Mouse (Mus musculus) liver, postnatal 0 days (tissue): ENCODE measurements around the gene Pck2. TPM values are rescaled to one million over a fixed set of nuclear protein-coding genes. Genes with fewer than 3 reads are reported as not detected.

Experiments
- ATAC-seq: fragments of 200-750 bp; cut with Nextera tagmentation; 2 replicates; pipeline ENCODE4 v1.8.0; 2017; ENCODE audit warnings: mild to moderate bottlenecking, moderate library complexity
- DNase-seq: peaks from one replicate; pipeline ENCODE4 v3.0.0-alpha.2; 2016
- H3K27ac ChIP-seq: fragments of 300-500 bp; sonication (generic); 2 replicates; pipeline ENCODE4 v1.5.1; 2014; ENCODE audit warnings: antibody characterized with exemption, moderate library complexity, mild to moderate bottlenecking, low read depth
- H3K27me3 ChIP-seq: fragments of 300-500 bp; sonication (generic); 2 replicates; pipeline ENCODE4 v1.6.1; 2014; ENCODE audit warnings: low read length, control low read depth, mixed read lengths; ENCODE audit not compliant: insufficient read depth
- H3K36me3 ChIP-seq: fragments of 300-500 bp; sonication (generic); replicated peaks from 2 replicates; pipeline ENCODE4 v1.6.1; 2014; ENCODE audit warnings: mild to moderate bottlenecking, control low read depth, low read length, moderate library complexity, mixed read lengths; ENCODE audit not compliant: insufficient read depth
- H3K4me1 ChIP-seq: fragments of 300-500 bp; sonication (generic); 2 replicates; pipeline ENCODE4 v1.6.1; 2014; ENCODE audit warnings: antibody characterized with exemption, mild to moderate bottlenecking, control low read depth; ENCODE audit not compliant: insufficient read depth
- H3K4me2 ChIP-seq: fragments of 300-500 bp; sonication (generic); 2 replicates; pipeline ENCODE4 v1.6.1; 2014; ENCODE audit warnings: low read depth, mild to moderate bottlenecking, low read length, moderate library complexity, mixed read lengths
- H3K4me3 ChIP-seq: fragments of 300-500 bp; sonication (generic); 2 replicates; pipeline ENCODE4 v1.5.1; 2014; ENCODE audit warnings: low read depth, low read length
- H3K9ac ChIP-seq: fragments of 300-500 bp; sonication (generic); replicated peaks from 2 replicates; pipeline ENCODE4 v1.6.1; 2014; ENCODE audit warnings: mild to moderate bottlenecking, moderate library complexity
- H3K9me3 ChIP-seq: fragments of 300-500 bp; sonication (generic); 2 replicates; pipeline ENCODE4 v1.6.1; 2016; ENCODE audit warnings: mild to moderate bottlenecking, control low read depth, low read length, mixed read lengths
- CTCF ChIP-seq: sonication (generic); IDR thresholded peaks from 2 replicates; pipeline ENCODE4 v1.5.1; 2016; ENCODE audit warnings: antibody characterized with exemption, low read depth
- EP300 ChIP-seq: IDR thresholded peaks from 2 replicates; pipeline ENCODE4 v1.6.1; 2016; ENCODE audit warnings: antibody characterized with exemption, low read depth, mild to moderate bottlenecking
- WGBS: fragments of 180-500 bp; shearing (Covaris S2); extraction: QIAGEN DNeasy Blood & Tissue Kit; methylation state at CpG from one replicate; pipeline ENCODE4 v1.1.7; 2014; ENCODE audit not compliant: insufficient replicate concordance; 5-methylcytosine and 5-hydroxymethylcytosine counted together
- polyA plus RNA-seq: library from polyadenylated mRNA; unstranded; fragments of >200 nt; fragmentation: Nextera tagmentation; extraction: Ambion mirVana; gene quantifications from 2 replicates; pipeline ENCODE4 v1.2.1, GENCODE M21; 2015

The Pck2 gene
- polyA plus RNA-seq = 19.9 and 20.7 TPM in 2 replicates

DNA sequence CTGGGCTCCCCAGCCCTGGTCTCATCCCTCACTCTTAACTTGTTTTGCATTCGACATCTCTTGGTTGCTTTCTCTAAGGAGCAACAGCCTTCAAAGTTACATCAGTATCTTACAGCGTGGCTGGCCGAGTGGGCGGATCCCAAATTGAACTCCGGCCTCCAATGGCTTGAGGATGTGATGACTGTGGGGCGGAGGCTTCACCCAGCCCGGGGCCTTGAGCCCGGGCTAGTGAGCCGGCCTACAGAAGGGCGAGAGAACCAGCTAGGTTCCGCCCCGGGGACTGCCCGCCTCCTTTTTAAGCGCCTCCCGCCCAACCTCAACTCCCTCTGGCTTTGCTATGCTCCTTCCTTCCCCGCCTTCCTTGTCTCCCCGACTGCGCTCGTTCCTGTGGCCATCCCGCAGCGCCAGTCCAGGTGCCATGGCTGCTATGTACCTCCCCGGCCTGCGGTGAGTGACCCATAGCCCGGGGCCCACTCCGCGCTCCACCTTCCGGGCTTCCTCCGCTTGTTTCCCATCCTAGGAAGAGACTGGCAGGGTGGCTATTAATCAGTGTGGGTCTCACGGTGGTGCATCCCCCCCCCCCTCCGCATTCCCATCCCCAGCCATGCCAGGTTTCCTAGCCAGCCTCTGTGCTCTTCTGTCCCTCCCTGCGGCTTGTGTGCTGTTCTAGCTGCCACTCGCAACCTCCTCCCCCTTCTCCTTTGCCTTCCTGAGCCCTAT is at the start of gene Pck2:
TSS of gene Pck2 (plus strand) at position 200 of the 720 bp plus-strand sequence.
- Histone ChIP-seq H3K4me3 (peak within 1 kb of the TSS; percentile 78), H3K4me2 (peak within 1 kb of the TSS; percentile 87), H3K4me1 (peaks cover 21% of the 10 kb centered on the region), H3K36me3 (peaks cover 26% of the 10 kb centered on the region), H3K27ac (peak within 1 kb of the TSS; percentile 89), H3K27me3 (no peaks in the 10 kb centered on the region), H3K9me3 (no peaks in the 10 kb centered on the region), H3K9ac (peak within 1 kb of the TSS; percentile 83)
- DNase-seq (peak; percentile 92), ATAC-seq (peak; percentile 91)
- WGBS = under 1% methylated on average over 32 of the region's 32 CpGs
- TF ChIP-seq EP300 (peak; percentile 60; the same call in 1 of the 2 replicates), CTCF (no peak)

DNA sequence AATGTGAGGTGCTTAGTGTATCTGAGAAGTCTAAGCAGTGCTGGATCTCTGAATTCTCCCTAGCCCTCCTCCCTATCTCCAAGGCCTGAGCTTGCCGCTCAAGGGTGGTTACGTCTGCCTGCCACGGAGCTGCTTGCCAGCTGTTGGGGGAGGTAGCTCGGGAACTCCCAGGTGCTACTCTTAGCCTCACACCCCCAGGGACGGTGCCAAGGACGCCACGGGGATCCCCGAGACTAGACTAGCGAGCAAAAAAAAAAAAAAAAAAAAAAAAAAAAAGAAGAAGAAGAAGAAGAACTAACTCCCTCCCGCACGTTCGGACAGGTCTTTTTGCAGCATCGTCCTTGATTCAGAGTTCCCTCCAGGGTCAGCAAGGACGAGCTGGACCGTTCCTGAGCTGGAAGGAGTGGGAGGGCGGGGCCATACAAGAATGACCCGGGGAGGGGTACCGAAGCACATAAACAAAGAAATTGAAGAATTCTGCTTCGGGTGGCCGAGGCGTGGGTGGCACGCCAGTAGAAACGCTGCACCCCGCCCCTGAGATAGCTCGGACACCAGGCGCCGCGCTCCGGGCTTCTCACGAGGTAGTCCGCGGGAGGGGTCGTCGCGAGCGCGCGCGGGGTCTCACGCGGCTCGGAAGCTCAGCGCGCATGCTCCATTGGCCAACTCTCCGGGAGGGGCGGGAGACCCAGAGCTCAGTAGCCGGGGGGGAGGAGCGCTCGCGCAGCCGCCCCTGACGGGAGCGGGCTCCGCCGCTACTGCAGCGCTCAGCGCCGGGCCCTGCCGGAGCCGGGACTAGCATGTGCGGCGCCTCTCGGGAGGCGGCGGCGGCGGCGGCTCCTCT is 49.5 kb upstream of the Pck2 start, which contains the start of gene Carmil3:
TSS of gene Carmil3 (plus strand) at position 291 of the 841 bp plus-strand sequence.
- Histone ChIP-seq H3K4me2 (peak within 1 kb of the TSS; percentile 96), H3K9ac (peak within 1 kb of the TSS; percentile 40; the same call in 1 of the 2 replicates), H3K36me3 (peaks cover 13% of the 10 kb centered on the region), H3K9me3 (no peaks in the 10 kb centered on the region), H3K4me3 (peak within 1 kb of the TSS; percentile 65), H3K27ac (no peak within 1 kb of the TSS), H3K4me1 (peaks cover 17% of the 10 kb centered on the region), H3K27me3 (peaks cover 15% of the 10 kb centered on the region; the same call in 1 of the 2 replicates)
- DNase-seq (peak; percentile 62), ATAC-seq (peak; percentile 68)
- TF ChIP-seq CTCF (no peak), EP300 (no peak)
- WGBS = 4% methylated on average over 49 of the region's 68 CpGs

DNA sequence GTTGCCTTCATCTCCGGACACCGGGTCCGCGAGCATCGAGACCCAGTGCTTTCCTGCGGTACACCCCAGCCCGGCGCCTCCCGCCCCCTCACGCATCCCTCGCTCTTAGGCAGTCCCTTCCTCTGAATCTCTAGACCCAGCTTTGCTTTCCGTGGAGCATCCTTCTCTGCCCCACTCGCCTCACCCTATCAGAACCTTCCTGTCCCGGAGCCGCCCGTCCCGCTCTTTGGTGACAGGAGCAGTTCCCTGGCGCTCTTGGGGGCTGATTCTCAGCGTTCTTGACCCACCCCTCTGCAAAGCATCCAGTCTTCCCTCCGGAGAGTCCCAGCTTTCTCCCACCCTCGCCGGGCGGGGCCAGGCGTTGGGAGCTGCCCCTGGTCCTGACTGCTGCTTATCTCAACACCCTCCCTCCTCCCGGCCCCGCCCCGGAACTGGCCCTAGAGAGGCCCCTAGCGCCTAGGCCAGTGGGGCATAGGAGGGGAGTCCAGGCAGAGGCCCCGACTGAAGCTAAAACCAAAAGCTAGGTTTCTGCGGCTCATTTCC is 48.7 kb upstream of the Pck2 start:
- peaks cover 6% of the 10 kb centered on the region; the same call in 1 of the 2 replicates for H3K36me3 ChIP-seq
- peaks cover 15% of the 10 kb centered on the region; the same call in 1 of the 2 replicates for H3K27me3 ChIP-seq
- no peaks in the 10 kb centered on the region for H3K9me3 ChIP-seq
- H3K4me2 ChIP-seq = peak overlapping the region; percentile 96
- TF ChIP-seq EP300 (no peak), CTCF (no peak)
- peaks cover 17% of the 10 kb centered on the region for H3K4me1 ChIP-seq
- DNase-seq (peak; percentile 84), ATAC-seq (peak; percentile 83)
- peak overlapping the region; percentile 40; the same call in 1 of the 2 replicates for H3K9ac ChIP-seq
- WGBS = under 1% methylated on average over 29 of the region's 30 CpGs
- no peak overlapping the region for H3K27ac ChIP-seq
- H3K4me3 ChIP-seq = peak overlapping the region; percentile 65

DNA sequence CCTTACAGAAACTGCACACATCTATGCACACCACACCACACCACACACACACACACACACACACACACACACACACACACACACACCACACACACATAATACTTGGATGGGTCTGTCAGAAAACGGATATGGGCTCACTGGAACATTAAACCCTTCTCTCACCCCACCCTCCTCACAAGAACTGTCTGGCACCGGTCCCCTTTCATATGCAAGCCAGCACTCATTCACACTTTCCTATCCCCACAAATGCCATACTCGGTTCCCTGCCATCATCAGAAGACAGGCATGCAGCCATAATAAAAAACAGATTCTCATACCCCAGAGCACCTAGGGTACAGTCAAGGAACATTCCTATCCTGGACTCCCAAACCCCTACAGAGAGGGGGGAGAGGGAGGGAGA is 48.0 kb upstream of the Pck2 start:
- DNase-seq (no peak), ATAC-seq (no peak)
- Histone ChIP-seq H3K9ac (no peak overlapping the region), H3K4me3 (no peak overlapping the region), H3K36me3 (peaks cover 6% of the 10 kb centered on the region; the same call in 1 of the 2 replicates), H3K27me3 (peaks cover 15% of the 10 kb centered on the region; the same call in 1 of the 2 replicates), H3K9me3 (no peaks in the 10 kb centered on the region), H3K4me1 (peaks cover 17% of the 10 kb centered on the region), H3K4me2 (0 out of 2 replicates have a peak overlapping the region, but pooled peaks have one; percentile 96), H3K27ac (no peak overlapping the region)
- 27% methylated on average over 3 of the region's 3 CpGs for WGBS
- TF ChIP-seq EP300 (no peak), CTCF (no peak)

DNA sequence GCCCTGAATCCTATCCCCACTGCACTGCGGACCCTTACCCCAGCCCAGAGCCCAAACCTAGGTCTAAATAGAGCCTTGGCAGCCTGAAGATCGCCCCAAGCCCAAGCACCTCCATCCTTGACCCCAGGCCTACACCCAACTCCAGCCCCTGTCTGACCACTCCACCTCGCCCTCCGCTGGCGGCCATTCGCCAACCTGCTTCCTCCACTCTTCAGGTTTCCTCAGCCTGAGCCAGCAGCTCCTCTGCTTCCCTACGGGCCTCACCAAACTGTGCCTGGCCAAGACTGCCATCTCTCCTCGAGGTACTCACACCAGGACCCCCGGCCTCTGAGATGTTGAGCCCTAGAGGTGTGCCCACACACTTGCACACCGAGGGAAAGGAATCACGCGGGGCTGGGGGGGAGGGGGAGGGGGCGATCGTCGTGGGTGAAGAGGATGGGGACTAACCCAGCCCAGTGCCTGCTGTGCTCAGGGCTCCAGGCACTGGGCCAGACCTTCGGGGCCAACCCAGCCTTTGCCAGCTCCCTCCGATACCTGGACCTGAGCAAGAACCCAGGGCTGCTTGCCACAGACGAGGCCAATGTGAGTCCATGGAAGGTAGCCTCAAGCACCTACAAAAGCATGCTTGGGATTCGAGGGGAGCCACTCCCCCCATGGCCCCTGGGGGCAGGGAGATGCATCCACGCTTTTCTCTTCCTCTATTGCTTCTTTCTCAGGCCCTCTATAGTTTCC is 44.4 kb upstream of the Pck2 start:
- WGBS = 71% methylated on average over 17 of the region's 20 CpGs
- H3K4me1 ChIP-seq = peaks cover 12% of the 10 kb centered on the region
- H3K4me2 ChIP-seq = no peak overlapping the region
- H3K9me3 ChIP-seq = no peaks in the 10 kb centered on the region
- no peak for DNase-seq
- no peak for ATAC-seq
- peaks cover 10% of the 10 kb centered on the region; the same call in 1 of the 2 replicates for H3K27me3 ChIP-seq
- no peaks in the 10 kb centered on the region for H3K36me3 ChIP-seq
- H3K9ac ChIP-seq = no peak overlapping the region
- H3K4me3 ChIP-seq = no peak overlapping the region
- no peak overlapping the region for H3K27ac ChIP-seq
- TF ChIP-seq EP300 (no peak), CTCF (no peak)
